Mouse (Mus musculus): Measurements from ENCODE around the gene Cdc42.

The Cdc42 gene

DNA sequence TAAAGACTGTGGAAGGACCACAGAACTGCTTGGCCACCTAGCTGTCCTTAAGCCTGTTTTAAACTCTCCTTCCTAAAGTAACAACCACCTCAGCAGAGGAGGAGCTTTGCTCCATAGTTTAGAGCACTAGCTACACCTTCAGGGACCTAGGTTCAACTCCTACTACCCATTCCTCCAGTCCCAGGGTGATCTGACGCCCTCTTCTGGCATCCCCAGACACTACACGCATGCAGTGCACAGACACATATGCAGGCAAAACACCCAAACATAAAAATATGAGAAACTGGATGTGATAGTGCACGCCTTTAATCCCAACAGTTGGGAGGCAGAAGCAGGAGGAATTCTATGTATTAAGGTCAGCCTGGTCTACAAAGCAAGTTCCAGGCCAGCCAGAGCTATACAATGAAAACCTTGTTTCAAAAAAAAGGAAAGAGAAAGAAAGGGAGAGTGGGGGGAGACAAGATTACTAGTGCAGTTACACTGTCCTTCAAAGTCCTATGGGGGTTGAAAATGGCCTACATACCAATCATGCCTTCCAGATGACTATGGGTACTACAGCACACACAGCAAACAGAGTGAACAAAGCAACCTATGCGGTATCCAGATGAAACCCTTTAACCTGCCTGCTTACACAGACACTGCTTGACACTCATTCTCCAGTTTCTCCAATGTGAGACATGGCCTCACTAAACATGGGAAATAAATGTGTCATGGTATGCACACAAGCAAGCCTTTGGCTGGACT is 41.3 kb downstream of the Cdc42 start:
- DNase-seq (ENCODE audit: low read depth, low spot score) = peak; percentile 23

DNA sequence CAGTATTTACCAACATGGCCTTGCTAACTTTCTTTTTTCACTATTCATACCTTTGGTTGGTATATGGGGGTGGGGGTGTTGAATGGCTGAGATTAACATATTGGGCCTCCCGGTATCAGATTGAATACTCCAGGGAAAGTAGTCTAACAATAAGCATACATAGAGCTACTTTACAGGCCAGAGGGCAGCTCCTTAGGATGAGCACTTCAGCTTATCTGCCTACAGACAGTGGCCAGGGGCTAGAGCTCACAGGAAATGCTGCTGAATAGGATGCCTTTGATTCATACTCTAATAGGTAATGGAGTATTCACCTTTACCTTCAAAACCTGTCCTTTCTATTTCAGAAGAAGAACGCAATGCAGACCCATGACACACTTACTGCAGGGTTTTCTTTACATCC is 42.5 kb downstream of the Cdc42 start:
- no peak for DNase-seq (ENCODE audit: low read depth, low spot score)

DNA sequence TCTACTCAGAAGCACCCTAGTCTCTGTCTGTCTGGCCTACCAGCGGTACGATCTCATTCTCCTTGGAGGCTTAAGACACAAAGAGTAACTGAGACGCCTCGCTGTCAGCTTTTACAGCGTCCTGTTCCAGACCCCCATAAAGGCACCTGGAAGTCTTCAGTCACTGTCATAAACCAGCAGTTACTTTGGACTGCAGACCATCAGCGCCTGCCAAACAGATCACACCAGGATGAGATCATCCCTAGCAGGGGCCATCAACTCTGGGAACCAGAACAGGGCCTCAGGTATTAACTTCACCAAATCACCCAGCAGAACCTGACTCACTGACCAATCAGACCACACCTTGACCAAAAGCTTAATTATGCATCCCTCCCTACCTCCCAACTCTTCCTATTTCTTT is 43.0 kb downstream of the Cdc42 start:
- no peak for DNase-seq (ENCODE audit: low read depth, low spot score)

DNA sequence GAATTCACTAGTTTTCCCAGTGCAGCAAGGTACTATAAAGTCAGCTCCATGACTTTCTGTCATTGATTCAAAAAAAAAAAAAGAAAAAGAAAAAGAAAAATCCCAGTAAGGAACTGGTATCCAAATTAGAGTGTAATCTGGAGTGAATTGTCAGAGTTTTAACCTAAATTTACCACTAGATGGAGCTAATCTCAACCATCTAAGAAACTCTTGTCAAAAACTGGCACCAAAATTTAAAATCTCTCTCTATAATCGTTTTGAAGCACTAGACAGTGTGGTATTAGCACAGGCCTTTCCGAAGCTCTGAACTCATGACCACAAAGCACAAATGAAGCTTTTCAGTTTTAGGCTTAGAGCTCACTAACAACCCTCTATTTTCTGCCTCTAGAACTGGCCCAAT is 44.0 kb downstream of the Cdc42 start:
- DNase-seq (ENCODE audit: low read depth, low spot score) = peak; percentile 52

DNA sequence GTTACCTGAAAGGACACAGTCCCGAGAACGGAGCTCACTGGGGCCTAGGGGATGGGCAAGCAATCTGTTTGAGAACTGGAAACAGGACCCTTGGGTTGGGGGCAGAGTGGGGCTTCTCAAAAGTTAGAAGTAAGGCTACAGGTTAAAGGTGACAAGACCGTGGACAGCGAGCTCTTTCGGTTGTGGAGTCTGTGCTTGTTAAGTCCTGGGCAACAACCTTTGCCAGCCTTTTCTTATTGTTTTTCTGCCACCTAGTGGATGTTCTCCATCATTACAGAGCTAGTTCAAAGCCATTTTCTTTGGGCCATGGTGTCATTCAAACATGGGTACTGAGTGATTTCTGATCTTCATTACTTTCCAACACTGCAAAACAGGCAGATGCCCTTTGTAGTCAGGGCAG is 49.1 kb downstream of the Cdc42 start:
- peak; percentile 59 for DNase-seq (ENCODE audit: low read depth, low spot score)

DNA sequence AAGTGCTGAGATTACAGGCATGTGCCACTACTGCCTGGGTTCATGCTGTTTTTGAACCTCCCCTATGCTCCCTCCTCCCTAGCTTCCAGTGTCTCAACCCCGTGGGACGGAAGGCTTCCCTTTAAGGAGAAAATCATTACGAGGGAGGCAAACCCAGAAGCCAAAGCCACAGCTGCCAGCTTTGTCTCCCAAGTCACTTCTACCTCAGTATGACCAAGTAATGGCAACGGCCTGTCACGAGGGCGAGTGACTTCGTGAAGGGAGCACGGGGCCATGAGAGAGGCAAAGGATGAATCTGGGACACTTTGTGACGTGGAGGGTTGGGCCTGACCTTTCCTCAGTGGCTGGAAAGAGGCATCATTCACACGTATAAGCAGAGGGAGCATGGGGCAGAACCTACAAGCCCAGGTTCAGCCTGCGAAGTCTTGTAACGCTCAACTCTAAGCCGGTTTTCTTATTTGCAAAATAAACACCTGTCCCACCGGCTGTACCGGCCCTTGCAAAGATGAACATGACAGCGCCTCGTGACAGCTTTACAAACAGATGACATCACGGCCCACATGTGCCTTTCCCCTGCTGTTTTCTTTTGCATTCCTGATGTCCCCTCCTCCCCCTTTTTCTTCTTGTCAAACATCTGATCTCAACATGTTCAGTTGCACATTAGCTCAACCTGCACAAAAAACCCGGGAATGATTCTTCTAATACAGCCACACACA is 50.4 kb downstream of the Cdc42 start:
- DNase-seq (ENCODE audit: low read depth, low spot score) = no peak

DNA sequence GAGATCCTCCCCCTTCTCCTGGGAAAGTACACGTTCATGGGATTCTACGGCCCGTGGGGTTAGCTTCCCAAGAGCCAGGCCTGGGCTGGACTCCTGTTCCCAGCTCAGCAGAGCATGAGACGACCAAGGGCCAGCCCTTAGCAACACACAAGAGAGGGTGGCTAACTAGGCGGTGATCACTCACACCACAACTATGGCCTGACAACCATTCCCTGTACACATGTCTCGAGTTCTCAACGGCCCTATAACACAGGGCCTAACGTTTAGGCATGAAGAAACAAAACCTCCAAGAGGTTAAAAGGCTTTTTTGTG is 51.0 kb downstream of the Cdc42 start:
- no peak for DNase-seq (ENCODE audit: low read depth, low spot score)

DNA sequence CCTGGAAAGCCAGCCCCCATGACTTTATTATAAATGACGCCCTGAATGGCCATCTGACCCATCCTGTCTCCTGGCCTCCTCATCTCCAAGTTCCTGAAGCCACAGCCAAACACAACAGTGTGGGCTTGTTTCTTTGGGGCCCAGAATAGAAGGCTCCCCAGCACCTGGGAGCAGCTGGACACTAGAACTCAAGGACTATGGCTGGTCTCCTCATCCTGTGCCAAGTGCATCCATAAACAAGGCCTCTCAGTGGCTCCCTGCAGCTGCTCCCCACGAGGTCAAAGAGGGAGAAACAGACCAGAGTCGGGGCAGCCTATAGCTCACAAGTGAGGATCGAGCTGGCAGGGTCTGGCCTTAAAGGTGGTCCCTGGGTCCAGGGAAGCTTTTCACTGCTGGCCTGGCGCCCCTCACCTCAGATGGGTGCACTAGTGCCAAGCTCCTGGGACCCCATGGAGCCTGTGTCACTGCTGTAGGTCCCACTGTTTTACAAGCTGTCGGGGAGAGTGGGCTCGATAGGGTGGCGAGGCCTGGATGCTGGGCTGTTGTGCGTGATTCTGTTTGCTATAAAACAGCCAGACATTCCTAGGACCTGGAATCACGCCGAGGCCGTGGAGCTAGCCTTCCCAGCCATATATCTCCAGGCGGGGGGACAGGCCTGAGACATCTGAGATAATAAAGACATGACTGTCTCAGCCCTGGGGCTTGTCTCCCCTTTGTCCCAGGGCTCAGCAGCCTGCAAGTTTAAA is 51.5 kb downstream of the Cdc42 start:
- DNase-seq (ENCODE audit: low read depth, low spot score) = no peak

DNA sequence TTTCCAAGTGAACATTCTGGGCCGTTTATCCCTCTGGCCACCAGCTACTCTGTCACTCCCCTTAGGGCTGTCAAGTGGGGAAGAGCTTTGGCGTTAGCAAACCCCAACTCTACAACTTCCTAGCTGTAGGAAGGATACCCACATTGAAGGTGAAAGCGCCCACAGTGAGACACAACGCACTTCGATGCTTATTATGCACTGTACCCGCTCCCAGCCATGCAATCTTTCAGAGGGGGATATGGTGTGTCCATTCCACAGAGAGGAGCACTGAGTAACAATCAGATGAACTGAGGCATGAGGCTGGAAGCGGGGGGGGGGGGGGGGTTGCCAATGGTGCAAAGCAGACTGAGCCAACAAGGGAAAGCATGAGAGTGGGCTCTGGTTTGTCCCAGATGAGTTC is 52.5 kb downstream of the Cdc42 start:
- DNase-seq (ENCODE audit: low read depth, low spot score) = no peak

DNA sequence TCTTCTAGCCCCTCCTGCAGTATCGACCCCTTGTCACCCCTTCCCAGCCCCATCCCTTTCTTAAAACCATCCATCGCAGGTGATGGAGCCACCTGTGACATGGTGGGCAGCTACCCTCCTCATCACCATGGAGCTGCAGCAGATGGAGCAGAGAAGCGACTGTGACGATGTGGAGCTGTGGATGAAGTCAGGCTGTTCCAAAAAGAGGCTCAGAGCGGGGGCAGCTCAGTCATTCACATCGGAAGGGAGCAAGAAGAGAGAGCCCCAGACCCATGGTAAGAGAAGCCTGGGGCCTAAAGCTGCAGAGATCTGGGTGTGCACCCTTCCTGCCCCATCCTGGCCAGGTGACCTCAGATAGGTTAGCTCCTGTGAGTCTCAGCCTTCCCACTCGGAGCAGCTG is 53.4 kb downstream of the Cdc42 start:
- DNase-seq (ENCODE audit: low read depth, low spot score) = no peak

DNA sequence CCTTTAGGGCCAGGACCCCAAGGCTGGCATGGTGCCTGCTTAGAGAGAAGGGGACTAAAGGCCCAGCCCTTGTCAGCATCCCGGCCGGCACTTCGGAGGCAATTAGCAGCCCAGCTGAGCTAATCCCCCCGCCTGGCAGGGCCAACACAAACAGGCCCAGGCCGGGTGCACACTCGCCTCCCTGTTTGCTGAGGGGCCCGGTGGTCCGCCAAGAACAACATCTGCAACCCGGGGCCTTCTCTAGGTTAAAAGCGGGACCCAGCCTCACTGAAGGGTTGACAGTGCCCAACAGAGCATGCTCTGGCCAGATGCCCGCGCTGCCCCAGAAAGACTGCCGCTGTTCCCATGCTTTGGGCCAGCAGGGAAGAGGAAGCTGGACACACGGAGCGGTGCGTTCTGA is 55.9 kb downstream of the Cdc42 start:
- no peak for DNase-seq (ENCODE audit: low read depth, low spot score)

DNA sequence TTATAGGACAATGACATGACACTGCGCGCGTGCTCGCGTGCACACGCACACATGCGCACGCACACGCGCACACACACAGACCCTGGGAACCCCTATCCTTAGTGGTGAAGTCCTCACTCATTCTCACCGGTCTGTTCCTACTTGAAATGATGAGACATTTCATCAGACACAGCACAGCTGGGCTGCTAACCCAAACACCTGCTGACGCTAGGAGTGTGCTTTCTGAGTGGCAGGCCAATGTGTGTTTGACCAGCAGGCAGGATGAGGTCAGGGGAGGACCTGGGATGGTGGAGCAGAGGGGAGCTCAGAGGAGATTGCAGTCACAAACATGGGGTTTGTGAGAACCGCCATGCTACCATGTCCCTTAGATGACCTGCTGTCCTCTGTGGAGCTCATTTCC is 57.3 kb downstream of the Cdc42 start:
- no peak for DNase-seq (ENCODE audit: low read depth, low spot score)

DNA sequence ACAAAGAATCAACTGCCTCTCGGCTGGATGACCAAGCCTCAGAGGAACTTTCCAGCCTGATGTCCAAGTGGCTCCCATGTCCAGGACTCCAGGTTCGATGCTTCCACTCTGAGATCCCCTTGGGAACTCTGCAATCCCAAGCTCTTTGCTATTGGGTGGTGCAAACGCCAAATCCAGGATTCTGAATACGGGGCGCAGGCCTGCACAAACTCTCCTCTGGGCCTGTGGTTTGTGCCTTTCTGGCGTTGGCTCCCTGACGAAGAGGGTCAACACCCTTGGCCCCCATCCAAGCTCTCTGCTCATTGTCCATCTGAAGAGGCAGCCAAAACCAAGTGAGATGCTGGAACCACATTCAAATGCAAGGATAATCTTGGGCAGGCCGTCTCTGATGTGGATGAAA is 59.1 kb downstream of the Cdc42 start:
- no peak for DNase-seq (ENCODE audit: low read depth, low spot score)

DNA sequence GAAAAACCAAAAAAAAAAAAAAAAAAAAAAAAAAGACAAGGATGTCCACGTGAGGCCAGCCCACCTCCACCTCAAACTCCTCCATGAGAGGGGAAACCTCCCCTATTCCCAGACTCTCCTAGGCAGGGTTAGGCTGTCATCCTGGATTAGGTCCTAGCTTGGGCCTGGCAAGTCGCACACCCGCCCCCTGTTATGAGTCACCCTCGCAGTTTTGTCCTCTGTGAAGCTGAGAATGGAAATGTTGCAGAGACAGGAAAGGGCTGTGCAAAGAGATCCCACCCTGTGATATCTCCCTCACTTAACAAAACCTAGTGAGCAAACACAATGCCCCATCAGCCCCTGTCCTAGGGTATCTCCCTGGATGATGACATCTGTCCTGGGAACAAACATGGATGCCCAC is 59.9 kb downstream of the Cdc42 start:
- DNase-seq (ENCODE audit: low read depth, low spot score) = no peak

DNA sequence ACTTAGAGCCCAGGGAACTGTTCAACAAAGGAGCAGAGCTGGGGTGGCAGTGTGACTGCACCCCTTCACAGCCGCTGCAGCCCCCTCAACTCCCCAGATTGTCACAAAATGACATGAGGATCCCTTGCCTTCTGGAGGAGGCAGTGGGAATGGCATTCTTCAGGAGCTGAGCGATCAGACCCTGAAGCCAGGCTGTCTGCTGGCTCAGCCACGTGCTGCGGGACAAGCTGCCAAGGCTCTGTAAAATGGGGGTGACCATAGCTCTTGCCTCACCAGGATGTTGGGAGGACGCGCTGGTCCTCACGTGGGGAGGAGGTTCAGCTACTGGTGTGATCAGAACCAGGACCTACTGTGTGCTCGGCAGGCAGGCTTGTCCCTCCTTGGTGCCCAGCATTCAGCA is 62.6 kb downstream of the Cdc42 start:
- no peak for DNase-seq (ENCODE audit: low read depth, low spot score)

DNA sequence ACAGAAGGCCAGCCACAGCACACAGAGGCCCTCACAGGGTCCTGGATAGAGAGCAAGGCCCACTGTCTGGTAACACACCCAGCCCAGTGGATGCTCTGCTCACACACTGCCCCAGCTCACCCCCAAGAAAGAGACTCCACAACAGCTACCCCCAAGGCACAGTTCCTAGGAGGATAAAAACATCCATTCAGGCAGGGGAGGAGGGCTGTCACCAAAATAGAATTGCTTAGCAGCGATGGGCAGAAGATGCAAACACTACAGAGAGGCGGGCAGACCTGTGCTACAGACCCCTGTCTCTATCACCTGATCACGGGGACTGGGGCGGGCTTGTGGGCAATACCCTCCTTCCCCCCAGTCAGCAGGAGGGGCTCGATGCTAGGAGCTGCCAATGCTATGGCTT is 63.0 kb downstream of the Cdc42 start:
- no peak for DNase-seq (ENCODE audit: low read depth, low spot score)

DNA sequence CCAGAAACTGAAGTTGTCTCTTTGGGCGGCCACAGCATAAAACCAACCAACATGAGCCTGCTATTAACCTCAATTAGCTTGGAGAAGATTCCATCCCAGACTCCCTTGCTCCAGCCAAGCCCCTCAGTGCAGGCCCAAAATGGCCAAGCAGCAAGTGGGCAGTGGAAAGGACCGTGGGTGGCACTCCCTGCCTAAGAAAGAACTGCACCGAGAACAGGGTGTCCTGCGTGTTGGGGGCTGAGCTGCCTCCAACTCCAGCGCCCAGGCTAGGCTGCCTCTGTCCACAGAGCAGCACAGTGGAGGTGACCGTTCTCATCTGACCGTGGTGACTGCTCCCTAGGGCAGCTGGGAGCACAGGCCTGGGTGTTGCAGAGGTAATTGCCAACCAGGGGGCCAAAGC is 63.5 kb downstream of the Cdc42 start:
- DNase-seq (ENCODE audit: low read depth, low spot score) = no peak

DNA sequence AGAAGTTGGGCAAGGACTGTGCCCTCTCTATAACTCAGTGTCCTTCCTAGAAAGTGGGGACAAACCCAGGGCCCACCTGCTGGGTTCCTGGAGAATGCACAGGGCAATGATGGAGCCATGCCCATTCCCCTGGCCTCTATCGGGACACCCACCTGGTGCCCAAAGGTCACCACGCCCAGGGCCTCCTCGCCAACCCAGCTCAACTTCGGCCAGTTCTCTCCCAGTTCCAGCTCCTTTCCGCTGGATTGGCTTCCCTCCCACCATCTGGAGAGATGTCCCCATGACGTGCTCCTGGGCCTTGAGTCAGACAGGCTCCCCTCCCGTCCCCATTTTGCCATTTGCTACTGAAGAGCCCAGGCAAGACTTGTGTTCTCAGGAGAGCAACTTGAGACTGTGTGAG is 64.9 kb downstream of the Cdc42 start:
- no peak for DNase-seq (ENCODE audit: low read depth, low spot score)

DNA sequence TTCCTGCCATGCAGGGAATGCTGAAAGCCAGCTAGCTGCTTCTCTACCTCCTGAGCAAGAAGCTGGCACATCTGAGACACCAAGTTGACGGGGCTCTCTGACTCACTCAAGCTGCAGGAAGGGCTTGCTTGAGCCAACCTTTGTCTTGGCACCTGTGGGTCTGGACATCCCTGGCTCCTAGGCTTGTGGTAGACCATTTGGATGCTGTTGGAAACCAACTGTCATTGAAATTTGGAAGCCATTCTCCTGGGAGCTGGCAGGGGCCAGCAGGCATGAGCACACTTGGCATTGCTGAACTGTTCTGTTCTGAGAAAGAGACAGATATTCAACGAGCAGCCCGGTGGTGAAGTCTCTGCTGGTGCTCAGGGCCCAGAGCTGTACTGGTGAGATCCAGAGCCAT is 67.3 kb downstream of the Cdc42 start:
- DNase-seq (ENCODE audit: low read depth, low spot score) = no peak

DNA sequence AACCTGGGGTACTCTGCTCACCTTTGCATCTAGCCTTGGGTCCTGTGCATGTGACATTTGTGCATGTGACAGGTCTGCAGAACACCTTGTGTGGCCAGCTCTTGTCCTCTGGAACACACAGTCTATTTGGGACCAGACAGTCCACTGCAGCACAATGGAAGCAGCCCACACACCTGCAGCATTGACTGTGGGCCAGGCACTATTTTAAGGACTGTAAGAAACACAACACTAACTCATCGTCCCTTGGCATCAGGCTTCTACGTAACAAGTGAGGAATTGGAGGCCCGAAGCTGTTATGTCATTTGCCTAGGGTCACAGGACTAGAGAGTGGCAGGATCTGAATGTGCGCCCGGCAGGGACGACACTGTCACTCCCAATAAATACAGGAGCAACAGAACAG is 67.8 kb downstream of the Cdc42 start:
- no peak for DNase-seq (ENCODE audit: low read depth, low spot score)

DNA sequence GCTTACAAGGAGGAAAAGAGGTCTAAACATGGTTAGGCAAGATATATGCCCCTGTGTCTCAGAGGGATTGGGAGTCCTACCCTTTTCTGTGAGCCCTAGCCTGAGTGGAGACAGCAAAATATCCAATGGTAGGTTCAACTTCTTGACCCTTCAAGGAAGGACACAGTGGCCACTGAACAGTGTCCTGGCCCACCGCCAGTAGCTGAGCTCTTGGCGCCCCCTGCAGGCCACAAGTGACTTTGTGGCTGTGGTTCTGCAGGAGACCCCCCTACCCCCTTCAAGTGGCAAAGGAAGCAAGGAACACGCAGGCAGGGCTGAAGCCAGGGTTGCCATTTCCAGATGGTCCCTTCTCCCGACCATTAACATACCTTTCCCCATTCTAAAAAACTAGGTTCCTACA is 69.7 kb downstream of the Cdc42 start:
- DNase-seq (ENCODE audit: low read depth, low spot score) = peak; percentile 56

DNA sequence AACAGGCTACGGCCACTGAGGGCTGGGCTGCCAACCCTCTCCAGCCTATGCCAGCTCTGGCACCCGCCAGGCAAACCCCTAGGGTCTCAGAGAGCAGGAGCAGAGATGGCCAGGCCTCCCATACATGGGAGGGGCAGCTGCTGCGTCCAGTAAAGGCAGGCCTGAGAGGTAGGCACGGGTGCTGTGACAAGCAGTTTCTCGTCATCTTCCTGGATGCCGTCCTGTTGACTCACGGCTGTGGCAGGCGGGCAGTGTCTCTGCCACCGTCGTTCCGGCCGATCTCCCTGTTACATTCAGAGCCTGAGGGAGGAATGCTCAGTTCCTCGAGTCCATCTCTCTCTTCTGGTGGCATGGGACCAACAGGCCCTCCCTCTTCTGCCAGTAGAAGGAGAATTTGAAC is 70.3 kb downstream of the Cdc42 start:
- no peak for DNase-seq (ENCODE audit: low read depth, low spot score)

DNA sequence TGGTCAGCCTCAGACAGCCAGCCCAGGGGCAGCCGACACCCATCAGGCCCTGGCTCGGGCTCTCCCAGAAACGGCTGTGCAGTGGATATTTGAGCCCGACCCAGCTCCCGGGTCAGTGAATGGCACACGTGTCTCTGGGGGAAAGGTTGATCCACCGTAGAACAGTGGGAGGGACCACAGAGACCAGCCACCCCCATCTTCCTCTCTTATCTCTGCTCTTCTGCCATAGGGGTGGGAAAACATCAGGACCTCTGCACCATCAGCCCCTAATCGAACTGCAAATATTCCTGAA is 70.9 kb downstream of the Cdc42 start:
- DNase-seq (ENCODE audit: low read depth, low spot score) = no peak
